Mouse (Mus musculus): ENCODE measurements at regions not wholly inside any gene's neighbourhood (a gene's known extent, or its start where the extent isn't known, plus 50 kb on each side); places are given as distances from the start of the nearest gene placed in this dataset.

- TF ChIP-seq GATA1 (IDR thresholded peaks at IDR 0.05; ENCODE audit: borderline replicate concordance, low read length): no peak
- TF ChIP-seq FLI1 (IDR thresholded peaks at IDR 0.05; ENCODE audit: low read length): no peak
These were observed 89.6 kb downstream of the A830031A19Rik start for GRCm38 (mm10) chr11:23985231-23985630.
